ENCODE assay signal across 23 mouse cellular contexts in the genomic region with DNA sequence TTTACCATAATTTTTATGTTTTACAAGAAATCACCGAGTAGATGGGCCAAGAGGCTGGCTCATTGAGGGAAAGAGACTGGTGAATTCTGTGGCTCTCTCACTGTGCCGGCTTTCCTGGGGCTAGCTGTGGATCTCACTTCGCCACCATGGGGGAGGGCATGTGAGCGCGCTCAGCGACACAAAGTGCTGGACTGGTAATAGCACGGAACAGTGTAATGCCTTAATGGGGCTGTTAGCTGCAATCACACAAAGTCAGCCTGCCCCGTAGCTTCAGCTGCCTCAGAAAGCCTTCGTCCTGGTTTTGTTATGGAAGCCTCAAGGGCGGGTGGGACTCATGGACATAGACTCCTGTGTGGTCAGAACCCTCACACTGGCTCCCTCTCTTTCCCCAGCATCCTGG. TPM values are rescaled to one million over a fixed set of nuclear protein-coding genes. Genes with fewer than 3 reads are reported as not detected.
DNase-seq lines count a peak whose midpoint lies in the region; ATAC-seq and TF ChIP-seq lines count a peak whose summit lies in the region.
"Had no signal": no experiment of that assay in that cellular context is flagged by ENCODE, and none has a peak within 500 bp of the region (broad histone marks: within the 10 kb centered on the region; RNA-seq: fewer than 3 reads in every experiment).

No protein-coding gene starts in this region.

- peaks cover 18% of the 10 kb centered on the region for H3K4me1 ChIP-seq in forebrain, embryonic 12.5 days
- no peaks in the 10 kb centered on the region for H3K4me1 ChIP-seq in forebrain, postnatal 0 days (ENCODE audit: insufficient read depth)
- peaks cover 24% of the 10 kb centered on the region for H3K4me1 ChIP-seq in hindbrain, embryonic 13.5 days (replicated peaks)
- H3K4me1 ChIP-seq in hindbrain, embryonic 12.5 days, result peaks cover 8% of the 10 kb centered on the region; the same call in 1 of the 2 replicates
- H3K4me1 ChIP-seq in neural tube, embryonic 12.5 days, result 0 out of 2 replicates have a peak, but pooled peaks cover 12% of the 10 kb centered on the region
- H3K4me1 ChIP-seq: embryonic facial prominence, embryonic 15.5 days; heart, embryonic 12.5 days had no signal

- H3K4me2 ChIP-seq in forebrain, embryonic 12.5 days, result no peak overlapping the region
- H3K4me2 ChIP-seq in forebrain, postnatal 0 days (ENCODE audit: low read depth), result no peak overlapping the region
- no peak overlapping the region for H3K4me2 ChIP-seq in hindbrain, embryonic 13.5 days
- no peak overlapping the region for H3K4me2 ChIP-seq in hindbrain, embryonic 12.5 days (replicated peaks)
- H3K4me2 ChIP-seq in neural tube, embryonic 12.5 days (replicated peaks), result peak overlapping the region; percentile 25; the same call in 1 of the 2 replicates
- H3K4me2 ChIP-seq: embryonic facial prominence, embryonic 15.5 days; heart, embryonic 12.5 days; hindbrain, embryonic 15.5 days had no signal

- no peak for DNase-seq in forebrain, postnatal 0 days
- DNase-seq in neural tube, embryonic 10.5 days (ENCODE audit: extremely low spot score, low spot score), result no peak
- no peak for DNase-seq in left cerebral cortex, adult 8-10 months (ENCODE audit: low spot score in 2 of 2)
- DNase-seq: adrenal gland, postnatal 14 days; cerebellum, adult 8-10 months; cerebellum, postnatal 14 days; embryo, embryonic 11 days; gastrocnemius, adult 2 months; gastrocnemius, postnatal 25 days had no signal

- peaks cover 25% of the 10 kb centered on the region for H3K27me3 ChIP-seq in forebrain, embryonic 12.5 days
- no peaks in the 10 kb centered on the region for H3K27me3 ChIP-seq in forebrain, postnatal 0 days (ENCODE audit: insufficient read depth, low read length)
- H3K27me3 ChIP-seq in hindbrain, embryonic 13.5 days, result peaks cover 7% of the 10 kb centered on the region; the same call in 1 of the 2 replicates
- H3K27me3 ChIP-seq in hindbrain, embryonic 12.5 days, result peaks cover 8% of the 10 kb centered on the region
- 0 out of 2 replicates have a peak, but pooled peaks cover 6% of the 10 kb centered on the region for H3K27me3 ChIP-seq in neural tube, embryonic 12.5 days (replicated peaks)
- H3K27me3 ChIP-seq: hindbrain, embryonic 15.5 days had no signal

- H3K9me3 ChIP-seq in forebrain, embryonic 12.5 days, result no peaks in the 10 kb centered on the region
- no peaks in the 10 kb centered on the region for H3K9me3 ChIP-seq in forebrain, postnatal 0 days (ENCODE audit: low read length)
- no peaks in the 10 kb centered on the region for H3K9me3 ChIP-seq in hindbrain, embryonic 13.5 days
- no peaks in the 10 kb centered on the region for H3K9me3 ChIP-seq in hindbrain, embryonic 12.5 days (replicated peaks)
- no peaks in the 10 kb centered on the region for H3K9me3 ChIP-seq in neural tube, embryonic 12.5 days
- H3K9me3 ChIP-seq: embryonic facial prominence, embryonic 15.5 days; heart, embryonic 12.5 days; hindbrain, embryonic 15.5 days had no signal

- ATAC-seq in forebrain, embryonic 12.5 days (ENCODE audit: low FRiP score), result 0 out of 2 replicates have a peak, but pooled peaks have one; percentile 31
- ATAC-seq in forebrain, postnatal 0 days, result no peak
- ATAC-seq in hindbrain, embryonic 13.5 days (ENCODE audit: low FRiP score), result 0 out of 2 replicates have a peak, but pooled peaks have one; percentile 18
- no peak for ATAC-seq in hindbrain, embryonic 12.5 days (ENCODE audit: low FRiP score)
- no peak for ATAC-seq in neural tube, embryonic 12.5 days (ENCODE audit: low FRiP score, low read depth)
- ATAC-seq in CD4-positive, CD25-positive, alpha-beta regulatory T cell, adult 4 months, result no peak
- ATAC-seq: activated CD4-positive, CD25-positive, alpha-beta regulatory T cell, adult 4 months; inflammation-experienced regulatory T-cells, adult 6 months; intestine, postnatal 0 days; Patski had no signal

- H3K36me3 ChIP-seq in forebrain, embryonic 12.5 days (replicated peaks), result no peaks in the 10 kb centered on the region
- no peaks in the 10 kb centered on the region for H3K36me3 ChIP-seq in forebrain, postnatal 0 days (ENCODE audit: insufficient read depth)
- H3K36me3 ChIP-seq in hindbrain, embryonic 13.5 days, result no peaks in the 10 kb centered on the region
- no peaks in the 10 kb centered on the region for H3K36me3 ChIP-seq in hindbrain, embryonic 12.5 days
- H3K36me3 ChIP-seq in neural tube, embryonic 12.5 days, result no peaks in the 10 kb centered on the region
- H3K36me3 ChIP-seq: embryonic facial prominence, embryonic 15.5 days; heart, embryonic 12.5 days; hindbrain, embryonic 15.5 days had no signal

- H3K4me3 ChIP-seq in forebrain, embryonic 12.5 days (replicated peaks), result no peak overlapping the region
- H3K4me3 ChIP-seq in forebrain, postnatal 0 days (ENCODE audit: low read depth, low read length), result no peak overlapping the region
- H3K4me3 ChIP-seq in hindbrain, embryonic 13.5 days, result no peak overlapping the region
- no peak overlapping the region for H3K4me3 ChIP-seq in hindbrain, embryonic 12.5 days
- H3K4me3 ChIP-seq in neural tube, embryonic 12.5 days, result no peak overlapping the region
- H3K4me3 ChIP-seq: embryonic facial prominence, embryonic 15.5 days; erythroblast, embryonic 14.5 days; gastrocnemius, adult 2 months; heart, embryonic 12.5 days; hindbrain, embryonic 15.5 days had no signal

- 35% methylated on average over 10 of the region's 10 CpGs for WGBS in forebrain, embryonic 12.5 days
- 35% methylated on average over 10 of the region's 10 CpGs for WGBS in forebrain, postnatal 0 days
- WGBS in hindbrain, embryonic 13.5 days, result 40% methylated on average over 10 of the region's 10 CpGs
- 45% methylated on average over 10 of the region's 10 CpGs for WGBS in hindbrain, embryonic 12.5 days
- WGBS in neural tube, embryonic 12.5 days, result 16% methylated on average over 10 of the region's 10 CpGs

- H3K9ac ChIP-seq in forebrain, embryonic 12.5 days, result peak overlapping the region; percentile 33; the same call in 1 of the 2 replicates
- H3K9ac ChIP-seq in forebrain, postnatal 0 days, result no peak overlapping the region
- no peak overlapping the region for H3K9ac ChIP-seq in hindbrain, embryonic 13.5 days
- no peak overlapping the region for H3K9ac ChIP-seq in hindbrain, embryonic 12.5 days
- H3K9ac ChIP-seq in neural tube, embryonic 12.5 days, result no peak overlapping the region
- H3K9ac ChIP-seq: embryonic facial prominence, embryonic 15.5 days; heart, embryonic 12.5 days; hindbrain, embryonic 15.5 days had no signal

- no peak overlapping the region for H3K27ac ChIP-seq in forebrain, embryonic 12.5 days
- no peak overlapping the region for H3K27ac ChIP-seq in forebrain, postnatal 0 days (ENCODE audit: low read depth, low read length)
- H3K27ac ChIP-seq in hindbrain, embryonic 13.5 days, result no peak overlapping the region; the same call in 1 of the 2 replicates
- H3K27ac ChIP-seq in hindbrain, embryonic 12.5 days, result no peak overlapping the region
- H3K27ac ChIP-seq in neural tube, embryonic 12.5 days, result no peak overlapping the region
- H3K27ac ChIP-seq: embryonic facial prominence, embryonic 15.5 days; gastrocnemius, adult 2 months; hindbrain, embryonic 15.5 days had no signal

- TF ChIP-seq CTCF in forebrain, postnatal 0 days (IDR thresholded peaks at IDR 0.05; ENCODE audit: low read depth), result no peak

RNA-seq across cellular contexts. Expression of gene Fbxo2, which starts 38.3 kb away (rescaled TPM):
- polyA plus RNA-seq in forebrain, embryonic 12.5 days (2016; fragmentation: Nextera tagmentation; extraction: Ambion mirVana), result 1.2 and 1.5 TPM in 2 replicates
- total RNA-seq in forebrain, postnatal 0 days (2014; rRNA removed), result 10.2 and 11.9 TPM in 2 replicates
- polyA plus RNA-seq in forebrain, postnatal 0 days (2015; fragmentation: Nextera tagmentation; extraction: Ambion mirVana), result 11.4 and 15.6 TPM in 2 replicates
- 5.3 and 7.1 TPM in 2 replicates for polyA plus RNA-seq in hindbrain, embryonic 13.5 days (2015; fragmentation: Nextera tagmentation; extraction: Ambion mirVana)
- polyA plus RNA-seq in hindbrain, embryonic 12.5 days (2016; fragmentation: Nextera tagmentation; extraction: Ambion mirVana), result 3.3 and 10.9 TPM in 2 replicates
- 2.7 and 4.0 TPM in 2 replicates for polyA plus RNA-seq in neural tube, embryonic 12.5 days (2016; fragmentation: Nextera tagmentation; extraction: Ambion mirVana)
- total RNA-seq in left cerebral cortex, adult 8-10 months (2022), result 100 to 1,000 TPM; 109 to 123 (median 113) TPM
- polyA plus RNA-seq in CD4-positive, CD25-positive, alpha-beta regulatory T cell, adult 4 months (2017; shearing (Covaris generic)), result not detected
- total RNA-seq: granulocyte monocyte progenitor cell, adult 5-6 weeks had no signal
- polyA plus RNA-seq: activated CD4-positive, CD25-positive, alpha-beta regulatory T cell, adult 4 months; erythroblast, embryonic 14.5 days; inflammation-experienced regulatory T-cells, adult 6 months had no signal

RNA-seq across cellular contexts. Expression of gene Fbxo44, which starts 38.4 kb away (rescaled TPM):
- 57.5 and 60.5 TPM in 2 replicates for polyA plus RNA-seq in forebrain, embryonic 12.5 days (2016; fragmentation: Nextera tagmentation; extraction: Ambion mirVana)
- total RNA-seq in forebrain, postnatal 0 days (2014; rRNA removed), result 126 and 132 TPM in 2 replicates
- 73.3 and 81.4 TPM in 2 replicates for polyA plus RNA-seq in forebrain, postnatal 0 days (2015; fragmentation: Nextera tagmentation; extraction: Ambion mirVana)
- polyA plus RNA-seq in hindbrain, embryonic 13.5 days (2015; fragmentation: Nextera tagmentation; extraction: Ambion mirVana), result 91.2 and 98.2 TPM in 2 replicates
- polyA plus RNA-seq in hindbrain, embryonic 12.5 days (2016; fragmentation: Nextera tagmentation; extraction: Ambion mirVana), result 77.6 and 80.6 TPM in 2 replicates
- polyA plus RNA-seq in neural tube, embryonic 12.5 days (2016; fragmentation: Nextera tagmentation; extraction: Ambion mirVana), result 79.5 and 82.3 TPM in 2 replicates
- total RNA-seq in left cerebral cortex, adult 8-10 months (2022), result 100 to 1,000 TPM; 142 to 153 (median 149) TPM
- polyA plus RNA-seq in CD4-positive, CD25-positive, alpha-beta regulatory T cell, adult 4 months (2017; shearing (Covaris generic)), result 1 to 10 TPM; 2.2 to 2.6 TPM

RNA-seq across cellular contexts. Expression of gene Fbxo6, which starts 46.8 kb away (rescaled TPM):
- 14.9 and 16.4 TPM in 2 replicates for polyA plus RNA-seq in forebrain, embryonic 12.5 days (2016; fragmentation: Nextera tagmentation; extraction: Ambion mirVana)
- total RNA-seq in forebrain, postnatal 0 days (2014; rRNA removed), result 22.0 and 24.0 TPM in 2 replicates
- 22.8 and 24.9 TPM in 2 replicates for polyA plus RNA-seq in forebrain, postnatal 0 days (2015; fragmentation: Nextera tagmentation; extraction: Ambion mirVana)
- 15.7 and 16.0 TPM in 2 replicates for polyA plus RNA-seq in hindbrain, embryonic 13.5 days (2015; fragmentation: Nextera tagmentation; extraction: Ambion mirVana)
- polyA plus RNA-seq in hindbrain, embryonic 12.5 days (2016; fragmentation: Nextera tagmentation; extraction: Ambion mirVana), result 15.2 and 15.9 TPM in 2 replicates
- 13.9 and 16.1 TPM in 2 replicates for polyA plus RNA-seq in neural tube, embryonic 12.5 days (2016; fragmentation: Nextera tagmentation; extraction: Ambion mirVana)
- total RNA-seq in left cerebral cortex, adult 8-10 months (2022), result 10 to 100 TPM; 30.7 to 39.0 (median 36.2) TPM
- 10 to 100 TPM; 44.1 to 56.6 TPM for polyA plus RNA-seq in CD4-positive, CD25-positive, alpha-beta regulatory T cell, adult 4 months (2017; shearing (Covaris generic))

Comparison
In these comparisons a context has a peak if more than half of its experiments do, and no peak if none do; other contexts are left out.
1. ATAC-seq: peak in forebrain, embryonic 12.5 days (single experiment) and hindbrain, embryonic 13.5 days (single experiment); none in forebrain, postnatal 0 days (single experiment), hindbrain, embryonic 12.5 days (single experiment), neural tube, embryonic 12.5 days (single experiment) and CD4-positive, CD25-positive, alpha-beta regulatory T cell, adult 4 months (single experiment).
2. RNA of gene Fbxo44, which starts 38.4 kb away (polyA plus RNA-seq): 91.2 to 98.2 TPM in hindbrain, embryonic 13.5 days, 79.5 to 82.3 TPM in neural tube, embryonic 12.5 days, 73.3 to 81.4 TPM in forebrain, postnatal 0 days, 77.6 to 80.6 TPM in hindbrain, embryonic 12.5 days and 57.5 to 60.5 TPM in forebrain, embryonic 12.5 days; 2.2 to 2.6 TPM in CD4-positive, CD25-positive, alpha-beta regulatory T cell, adult 4 months; every median in the first group is over 10 times any median in the second.